In genomic region chr6:52486146-52486545, GRCm38 (mm10) we compare ENCODE assay signal across 13 mouse cellular contexts.
DNase-seq lines count a peak whose midpoint lies in the region; ATAC-seq and TF ChIP-seq lines count a peak whose summit lies in the region.
"Had no signal": no experiment of that assay in that cellular context is flagged by ENCODE, and none has a peak within 500 bp of the region (broad histone marks: within the 10 kb centered on the region; RNA-seq: fewer than 3 reads in every experiment).

No protein-coding gene starts in this region.

- no peak for TF ChIP-seq CTCF in lung, adult 2 months (IDR thresholded peaks at IDR 0.05; ENCODE audit: insufficient read depth, low read length)
- TF ChIP-seq CTCF in intestine, postnatal 0 days (IDR thresholded peaks at IDR 0.05; ENCODE audit: low read depth), result no peak

- no peaks in the 10 kb centered on the region for H3K9me3 ChIP-seq in lung, embryonic 16.5 days (ENCODE audit: control insufficient read depth, low read length)
- no peaks in the 10 kb centered on the region for H3K9me3 ChIP-seq in intestine, postnatal 0 days (ENCODE audit: control insufficient read depth)
- no peaks in the 10 kb centered on the region for H3K9me3 ChIP-seq in stomach, embryonic 16.5 days (replicated peaks; ENCODE audit: control insufficient read depth, low read length)
- no peaks in the 10 kb centered on the region for H3K9me3 ChIP-seq in forebrain, embryonic 13.5 days (replicated peaks)
- H3K9me3 ChIP-seq: forebrain, embryonic 15.5 days; neural tube, embryonic 12.5 days had no signal

- ATAC-seq in lung, embryonic 16.5 days (ENCODE audit: low read depth), result 0 out of 2 replicates have a peak, but pooled peaks have one; percentile 36
- peak; percentile 62 for ATAC-seq in intestine, postnatal 0 days
- 0 out of 2 replicates have a peak, but pooled peaks have one; percentile 29 for ATAC-seq in stomach, embryonic 16.5 days (ENCODE audit: insufficient read depth, low FRiP score)
- ATAC-seq in forebrain, embryonic 13.5 days, result no peak
- ATAC-seq: forebrain, embryonic 15.5 days had no signal

- H3K27ac ChIP-seq in lung, embryonic 16.5 days (ENCODE audit: low read length), result peak overlapping the region; percentile 55
- H3K27ac ChIP-seq in intestine, postnatal 0 days (ENCODE audit: low read depth, low read length), result peak overlapping the region; percentile 68
- peak overlapping the region; percentile 75 for H3K27ac ChIP-seq in stomach, embryonic 16.5 days (ENCODE audit: low read length)
- no peak overlapping the region for H3K27ac ChIP-seq in forebrain, embryonic 13.5 days
- H3K27ac ChIP-seq: forebrain, embryonic 15.5 days; neural tube, embryonic 12.5 days had no signal

- no peaks in the 10 kb centered on the region for H3K27me3 ChIP-seq in lung, embryonic 16.5 days (ENCODE audit: control insufficient read depth, insufficient read depth, low read depth, low read length)
- H3K27me3 ChIP-seq in intestine, postnatal 0 days (replicated peaks; ENCODE audit: control insufficient read depth, insufficient read depth, low read length), result 0 out of 2 replicates have a peak, but pooled peaks cover 9% of the 10 kb centered on the region
- no peaks in the 10 kb centered on the region for H3K27me3 ChIP-seq in stomach, embryonic 16.5 days (ENCODE audit: control insufficient read depth, insufficient read depth, low read length)
- peaks cover 33% of the 10 kb centered on the region; the same call in 1 of the 2 replicates for H3K27me3 ChIP-seq in forebrain, embryonic 13.5 days
- H3K27me3 ChIP-seq: forebrain, embryonic 15.5 days; neural tube, embryonic 12.5 days had no signal

- 0 out of 2 replicates have a peak, but pooled peaks cover 4% of the 10 kb centered on the region for H3K4me1 ChIP-seq in lung, embryonic 16.5 days (replicated peaks; ENCODE audit: control insufficient read depth, insufficient read depth, low read length)
- H3K4me1 ChIP-seq in lung, adult 2 months (ENCODE audit: control insufficient read depth, insufficient read depth, low read length), result peaks cover 15% of the 10 kb centered on the region
- peaks cover 4% of the 10 kb centered on the region; the same call in 1 of the 2 replicates for H3K4me1 ChIP-seq in intestine, postnatal 0 days (replicated peaks; ENCODE audit: control insufficient read depth, insufficient read depth, low read length)
- peaks cover 2% of the 10 kb centered on the region; the same call in 1 of the 2 replicates for H3K4me1 ChIP-seq in stomach, embryonic 16.5 days (ENCODE audit: control insufficient read depth, insufficient read depth, low read length)
- peaks cover 10% of the 10 kb centered on the region for H3K4me1 ChIP-seq in forebrain, embryonic 13.5 days
- H3K4me1 ChIP-seq: forebrain, embryonic 15.5 days had no signal

- 52% methylated on average over 9 of the region's 9 CpGs for WGBS in lung, embryonic 16.5 days
- WGBS in lung, adult 2 months, result 45% methylated on average over 9 of the region's 9 CpGs
- 50% methylated on average over 9 of the region's 9 CpGs for WGBS in intestine, postnatal 0 days
- 54% methylated on average over 9 of the region's 9 CpGs for WGBS in stomach, embryonic 16.5 days
- WGBS in forebrain, embryonic 13.5 days, result 66% methylated on average over 9 of the region's 9 CpGs

- DNase-seq in heart, adult 11 months, result peak; percentile 94
- DNase-seq in heart, postnatal 36 days, result no peak
- DNase-seq in lung, adult 2 months, result no peak
- no peak for DNase-seq in MN1 (ENCODE audit: low spot score)
- DNase-seq: cerebellum, adult 11 months; right cerebral cortex, postnatal 25 days; thymus, adult 2 months had no signal

- H3K4me2 ChIP-seq in lung, embryonic 16.5 days (ENCODE audit: low read depth, low read length), result no peak overlapping the region
- H3K4me2 ChIP-seq in intestine, postnatal 0 days (replicated peaks; ENCODE audit: low read depth), result peak overlapping the region; percentile 38; the same call in 1 of the 2 replicates
- H3K4me2 ChIP-seq in stomach, embryonic 16.5 days (ENCODE audit: low read depth, low read length), result no peak overlapping the region
- H3K4me2 ChIP-seq in forebrain, embryonic 13.5 days, result no peak overlapping the region
- H3K4me2 ChIP-seq: forebrain, embryonic 15.5 days; neural tube, embryonic 12.5 days had no signal

- H3K4me3 ChIP-seq in lung, embryonic 16.5 days (ENCODE audit: low read length), result no peak overlapping the region
- no peak overlapping the region for H3K4me3 ChIP-seq in lung, adult 2 months (replicated peaks; ENCODE audit: extremely low read depth, low read depth, low read length)
- no peak overlapping the region for H3K4me3 ChIP-seq in intestine, postnatal 0 days (ENCODE audit: low read depth, low read length)
- no peak overlapping the region for H3K4me3 ChIP-seq in stomach, embryonic 16.5 days (replicated peaks; ENCODE audit: low read length)
- H3K4me3 ChIP-seq in forebrain, embryonic 13.5 days, result no peak overlapping the region
- H3K4me3 ChIP-seq: forebrain, embryonic 15.5 days; neural tube, embryonic 12.5 days had no signal

- TF ChIP-seq POLR2A in lung, adult 2 months (IDR thresholded peaks at IDR 0.05; ENCODE audit: borderline replicate concordance, extremely low read depth, low read depth, low read length), result no peak

- H3K9ac ChIP-seq in lung, embryonic 16.5 days (ENCODE audit: low read length), result no peak overlapping the region
- no peak overlapping the region for H3K9ac ChIP-seq in intestine, postnatal 0 days (ENCODE audit: low read depth, low read length)
- 0 out of 2 replicates have a peak overlapping the region, but pooled peaks have one; percentile 31 for H3K9ac ChIP-seq in stomach, embryonic 16.5 days (ENCODE audit: low read length)
- no peak overlapping the region for H3K9ac ChIP-seq in forebrain, embryonic 13.5 days
- H3K9ac ChIP-seq: forebrain, embryonic 15.5 days; neural tube, embryonic 12.5 days had no signal

- intact Hi-C loops in heart, postnatal 36 days (cut with DNase I), result no loop called here

- H3K36me3 ChIP-seq in lung, embryonic 16.5 days (ENCODE audit: control insufficient read depth, insufficient read depth, low read length), result no peaks in the 10 kb centered on the region
- H3K36me3 ChIP-seq in intestine, postnatal 0 days (ENCODE audit: control insufficient read depth, insufficient read depth), result no peaks in the 10 kb centered on the region
- H3K36me3 ChIP-seq in stomach, embryonic 16.5 days (ENCODE audit: control insufficient read depth, insufficient read depth, low read length), result no peaks in the 10 kb centered on the region
- no peaks in the 10 kb centered on the region for H3K36me3 ChIP-seq in forebrain, embryonic 13.5 days (ENCODE audit: poor library complexity, severe bottlenecking)
- H3K36me3 ChIP-seq: forebrain, embryonic 15.5 days; neural tube, embryonic 12.5 days had no signal
